7 mouse cellular contexts compared by ENCODE assay signal in genomic region chr16:33934701-33935406, GRCm38 (mm10). TPM values are rescaled to one million over a fixed set of nuclear protein-coding genes. Genes with fewer than 3 reads are reported as not detected.
DNase-seq lines count a peak whose midpoint lies in the region; ATAC-seq lines count a peak whose summit lies in the region.

No protein-coding gene starts in this region.

- ATAC-seq in midbrain, embryonic 14.5 days (ENCODE audit: low FRiP score, low TSS enrichment), result no peak
- no peak for ATAC-seq in kidney, embryonic 14.5 days (ENCODE audit: low FRiP score, low TSS enrichment)
- ATAC-seq in liver, embryonic 16.5 days (ENCODE audit: low read depth), result peak; percentile 39; the same call in 1 of the 2 replicates

- WGBS in midbrain, embryonic 14.5 days, result 49% methylated on average over 5 of the region's 5 CpGs
- 88% methylated on average over 5 of the region's 5 CpGs for WGBS in midbrain, embryonic 10.5 days
- WGBS in kidney, embryonic 14.5 days, result 34% methylated on average over 5 of the region's 5 CpGs
- 44% methylated on average over 5 of the region's 5 CpGs for WGBS in liver, embryonic 16.5 days (ENCODE audit: insufficient replicate concordance)

- H3K9me3 ChIP-seq in midbrain, embryonic 14.5 days (ENCODE audit: control insufficient read depth, low read length), result no peaks in the 10 kb centered on the region
- no peaks in the 10 kb centered on the region for H3K9me3 ChIP-seq in midbrain, embryonic 10.5 days (replicated peaks)
- no peaks in the 10 kb centered on the region for H3K9me3 ChIP-seq in kidney, embryonic 14.5 days (ENCODE audit: control insufficient read depth, low read length)
- no peaks in the 10 kb centered on the region for H3K9me3 ChIP-seq in liver, embryonic 16.5 days (replicated peaks; ENCODE audit: control insufficient read depth, low read length)

- H3K4me3 ChIP-seq in midbrain, embryonic 14.5 days (replicated peaks; ENCODE audit: low read depth, low read length), result no peak overlapping the region
- no peak overlapping the region for H3K4me3 ChIP-seq in midbrain, embryonic 10.5 days
- no peak overlapping the region for H3K4me3 ChIP-seq in kidney, embryonic 14.5 days (ENCODE audit: low read length)
- no peak overlapping the region for H3K4me3 ChIP-seq in liver, embryonic 16.5 days (ENCODE audit: low read depth, low read length)

- H3K9ac ChIP-seq in midbrain, embryonic 14.5 days (replicated peaks; ENCODE audit: low read length), result no peak overlapping the region
- H3K9ac ChIP-seq in kidney, embryonic 14.5 days (ENCODE audit: low read depth, low read length), result no peak overlapping the region
- H3K9ac ChIP-seq in liver, embryonic 16.5 days (ENCODE audit: low read depth, low read length), result no peak overlapping the region

- no peaks in the 10 kb centered on the region for H3K27me3 ChIP-seq in midbrain, embryonic 14.5 days (ENCODE audit: control insufficient read depth, insufficient read depth, low read length)
- H3K27me3 ChIP-seq in midbrain, embryonic 10.5 days (ENCODE audit: low read depth, poor library complexity, severe bottlenecking), result no peaks in the 10 kb centered on the region
- H3K27me3 ChIP-seq in kidney, embryonic 14.5 days (ENCODE audit: control insufficient read depth, insufficient read depth, low read length), result no peaks in the 10 kb centered on the region
- H3K27me3 ChIP-seq in liver, embryonic 16.5 days (ENCODE audit: control insufficient read depth, insufficient read depth, low read depth, low read length), result no peaks in the 10 kb centered on the region

- DNase-seq in midbrain, embryonic 14.5 days, result peak; percentile 73
- no peak for DNase-seq in midbrain, embryonic 10.5 days (ENCODE audit: low spot score)
- peak; percentile 26 to 40 for DNase-seq in frontal cortex, postnatal 36 days (ENCODE audit: low spot score in 2 of 2)
- DNase-seq in embryo, embryonic 10.5 days (ENCODE audit: low spot score), result no peak
- no peak for DNase-seq in ovary, postnatal 10 days (ENCODE audit: low spot score)

- peaks cover 6% of the 10 kb centered on the region; the same call in 1 of the 2 replicates for H3K4me1 ChIP-seq in midbrain, embryonic 14.5 days (ENCODE audit: control insufficient read depth, insufficient read depth, low read length)
- H3K4me1 ChIP-seq in midbrain, embryonic 10.5 days, result peaks cover 4% of the 10 kb centered on the region; the same call in 1 of the 2 replicates
- H3K4me1 ChIP-seq in kidney, embryonic 14.5 days (ENCODE audit: control insufficient read depth, insufficient read depth, low read length), result peaks cover 34% of the 10 kb centered on the region
- H3K4me1 ChIP-seq in liver, embryonic 16.5 days (ENCODE audit: control insufficient read depth, low read depth, low read length), result peaks cover 4% of the 10 kb centered on the region; the same call in 1 of the 2 replicates

- H3K4me2 ChIP-seq in midbrain, embryonic 14.5 days (ENCODE audit: low read length), result no peak overlapping the region
- H3K4me2 ChIP-seq in kidney, embryonic 14.5 days (replicated peaks; ENCODE audit: low read depth, low read length), result no peak overlapping the region
- no peak overlapping the region for H3K4me2 ChIP-seq in liver, embryonic 16.5 days (ENCODE audit: low read depth, low read length)

- H3K36me3 ChIP-seq in midbrain, embryonic 14.5 days (ENCODE audit: control insufficient read depth, insufficient read depth, low read length), result no peaks in the 10 kb centered on the region
- H3K36me3 ChIP-seq in midbrain, embryonic 10.5 days, result no peaks in the 10 kb centered on the region
- H3K36me3 ChIP-seq in kidney, embryonic 14.5 days (ENCODE audit: control insufficient read depth, insufficient read depth, low read length), result no peaks in the 10 kb centered on the region; the same call in 1 of the 2 replicates
- no peaks in the 10 kb centered on the region for H3K36me3 ChIP-seq in liver, embryonic 16.5 days (ENCODE audit: control insufficient read depth, insufficient read depth)

- H3K27ac ChIP-seq in midbrain, embryonic 14.5 days (replicated peaks; ENCODE audit: low read depth, low read length), result peak overlapping the region; percentile 60; the same call in 1 of the 2 replicates
- H3K27ac ChIP-seq in midbrain, embryonic 10.5 days (replicated peaks), result no peak overlapping the region
- H3K27ac ChIP-seq in kidney, embryonic 14.5 days (ENCODE audit: low read depth, low read length), result peak overlapping the region; percentile 17; the same call in 1 of the 2 replicates
- H3K27ac ChIP-seq in liver, embryonic 16.5 days (ENCODE audit: low read length), result 0 out of 2 replicates have a peak overlapping the region, but pooled peaks have one; percentile 4

RNA-seq across cellular contexts. Expression of gene Umps, which starts 32.0 kb away (rescaled TPM):
- polyA plus RNA-seq in midbrain, embryonic 14.5 days (2014; fragmentation: Nextera tagmentation; extraction: Ambion mirVana), result 19.7 and 28.4 TPM in 2 replicates
- polyA plus RNA-seq in midbrain, embryonic 10.5 days (2016; fragmentation: Nextera tagmentation; extraction: Ambion mirVana), result 82.5 and 95.8 TPM in 2 replicates
- polyA plus RNA-seq in kidney, embryonic 14.5 days (2014; fragmentation: Nextera tagmentation; extraction: Ambion mirVana), result 49.7 and 72.2 TPM in 2 replicates
- polyA plus RNA-seq in liver, embryonic 16.5 days (2015; fragmentation: Nextera tagmentation; extraction: Ambion mirVana), result 30.9 and 31.2 TPM in 2 replicates

Comparison
In these comparisons a context has a peak if more than half of its experiments do, and no peak if none do; other contexts are left out.
1. DNase-seq: peak in midbrain, embryonic 14.5 days (single experiment) and frontal cortex, postnatal 36 days (2 of 2); none in midbrain, embryonic 10.5 days (single experiment), embryo, embryonic 10.5 days (single experiment) and ovary, postnatal 10 days (single experiment).